Mouse (Mus musculus) bone marrow macrophage, adult 2 months (primary cell): ENCODE data around the gene Fam166a.

Experiments
- CTCF ChIP-seq: IDR thresholded peaks from 2 replicates; pipeline ENCODE4 v1.5.1; 2012; ENCODE audit warnings: low read depth, mild to moderate bottlenecking, low read length, moderate library complexity
- POLR2A ChIP-seq: IDR thresholded peaks from 2 replicates; pipeline ENCODE4 v1.6.1; 2012; ENCODE audit warnings: mild to moderate bottlenecking, low read depth, low read length, borderline replicate concordance

DNA sequence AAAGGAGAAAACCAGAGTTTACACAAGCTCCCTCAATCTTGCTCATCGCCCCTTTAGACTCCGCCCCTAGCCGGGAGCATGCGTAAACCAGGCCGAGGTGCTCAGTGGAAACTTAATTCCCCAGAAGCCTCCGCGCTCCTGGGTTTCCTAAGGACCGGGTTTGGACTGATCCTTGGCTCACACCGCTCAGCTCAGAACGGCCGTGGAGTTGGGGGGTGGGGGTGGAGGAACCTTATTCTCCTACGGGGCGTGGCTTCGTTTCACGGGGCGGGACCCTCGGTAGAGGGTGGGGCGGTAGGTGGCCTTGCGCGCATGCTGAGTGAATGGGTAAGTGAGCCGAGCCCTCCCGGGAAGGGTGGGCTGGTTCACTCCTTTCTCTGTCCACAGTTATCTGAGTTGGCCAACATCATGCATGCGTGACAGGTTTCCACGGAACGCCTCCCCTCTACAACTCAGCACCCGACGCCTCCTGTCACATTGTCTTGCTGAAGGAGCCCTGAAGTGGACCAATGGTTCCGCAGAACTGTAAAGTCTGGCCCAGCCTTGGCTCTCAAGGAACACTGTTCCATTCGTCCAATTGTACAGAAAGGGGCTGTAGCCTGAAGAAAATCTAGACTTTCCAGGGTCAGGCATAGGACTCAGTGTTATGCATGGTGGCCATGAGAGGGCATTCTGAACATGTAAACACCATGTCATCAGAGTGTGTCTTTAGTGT, 22.3 kb downstream of the Fam166a start:
- TF ChIP-seq POLR2A (no peak), CTCF (no peak)
